Mouse (Mus musculus): ENCODE measurements at regions not wholly inside any gene's neighbourhood (a gene's known extent, or its start where the extent isn't known, plus 50 kb on each side); places are given as distances from the start of the nearest gene placed in this dataset.

- ATAC-seq (ENCODE audit: insufficient read depth): no peak
- Histone ChIP-seq H3K4me1 (replicated peaks; ENCODE audit: control insufficient read depth in 2 of 2, insufficient read depth in 2 of 2, low read length in 1 of 2) (peaks cover 0 to 4% of the 10 kb centered on the region in 2 experiments; a peak in 1 of 4 replicates), H3K9ac (replicated peaks) (no peak overlapping the region), H3K36me3 (replicated peaks; ENCODE audit: control insufficient read depth, insufficient read depth, low read depth) (no peaks in the 10 kb centered on the region), H3K27me3 (ENCODE audit: control insufficient read depth, insufficient read depth, low read length) (no peaks in the 10 kb centered on the region), H3K27ac (no peak overlapping the region), H3K4me3 (ENCODE audit: insufficient read depth in 1 of 2, low read depth in 2 of 2, low read length in 2 of 2) (no peak overlapping the region), H3K9me3 (ENCODE audit: control insufficient read depth, low read length) (no peaks in the 10 kb centered on the region), H3K4me2 (ENCODE audit: low read depth) (no peak overlapping the region)
- no peak for DNase-seq (ENCODE audit: low read depth in 3 of 3, low spot score in 3 of 3)
- TF ChIP-seq EP300 (IDR thresholded peaks at IDR 0.05; ENCODE audit: low read depth): no peak
- no peak for TF ChIP-seq CTCF (IDR thresholded peaks at IDR 0.05; ENCODE audit: low read depth)
- whole genome bisulfite sequencing (ENCODE audit: insufficient replicate concordance): 58% methylated on average over 4 of the region's 4 CpGs
These were observed 246.1 kb upstream of the Cadm1 start for GRCm38 (mm10) chr9:47283746-47284455.

GRCm38 (mm10) chr9:47286930-47287722 lies 242.8 kb upstream of the Cadm1 start:
- TF ChIP-seq EP300 (IDR thresholded peaks at IDR 0.05; ENCODE audit: low read depth): no peak
- no peak for TF ChIP-seq CTCF (IDR thresholded peaks at IDR 0.05; ENCODE audit: low read depth)
- Histone ChIP-seq H3K4me3 (ENCODE audit: insufficient read depth in 1 of 2, low read depth in 2 of 2, low read length in 2 of 2) (no peak overlapping the region), H3K27me3 (ENCODE audit: control insufficient read depth, insufficient read depth, low read length) (no peaks in the 10 kb centered on the region), H3K4me1 (replicated peaks; ENCODE audit: control insufficient read depth in 2 of 2, insufficient read depth in 2 of 2, low read length in 1 of 2) (peaks cover 0 to 4% of the 10 kb centered on the region in 2 experiments; a peak in 1 of 4 replicates), H3K27ac (no peak overlapping the region), H3K9me3 (ENCODE audit: control insufficient read depth, low read length) (no peaks in the 10 kb centered on the region), H3K9ac (replicated peaks) (no peak overlapping the region), H3K4me2 (ENCODE audit: low read depth) (no peak overlapping the region), H3K36me3 (replicated peaks; ENCODE audit: control insufficient read depth, insufficient read depth, low read depth) (no peaks in the 10 kb centered on the region)
- DNase-seq (ENCODE audit: low read depth in 3 of 3, low spot score in 3 of 3) (no peak), ATAC-seq (ENCODE audit: insufficient read depth) (no peak)
- WGBS (ENCODE audit: insufficient replicate concordance): 64% methylated on average over 9 of the region's 9 CpGs

GRCm38 (mm10) chr9:47288587-47289199 lies 241.3 kb upstream of the Cadm1 start:
- ATAC-seq (ENCODE audit: insufficient read depth): no peak
- no peaks in the 10 kb centered on the region for H3K36me3 ChIP-seq (replicated peaks; ENCODE audit: control insufficient read depth, insufficient read depth, low read depth)
- H3K4me2 ChIP-seq (ENCODE audit: low read depth): no peak overlapping the region
- 51% methylated on average over 7 of the region's 7 CpGs for WGBS (ENCODE audit: insufficient replicate concordance)
- no peak overlapping the region for H3K27ac ChIP-seq
- no peak overlapping the region for H3K9ac ChIP-seq (replicated peaks)
- no peak for DNase-seq (ENCODE audit: low read depth in 3 of 3, low spot score in 3 of 3)
- H3K9me3 ChIP-seq (ENCODE audit: control insufficient read depth, low read length): no peaks in the 10 kb centered on the region
- no peak overlapping the region for H3K4me3 ChIP-seq (ENCODE audit: insufficient read depth in 1 of 2, low read depth in 2 of 2, low read length in 2 of 2)
- no peaks in the 10 kb centered on the region for H3K27me3 ChIP-seq (ENCODE audit: control insufficient read depth, insufficient read depth, low read length)
- TF ChIP-seq CTCF (IDR thresholded peaks at IDR 0.05; ENCODE audit: low read depth): peak; percentile 14; the same call in 1 of the 2 replicates
- TF ChIP-seq EP300 (IDR thresholded peaks at IDR 0.05; ENCODE audit: low read depth): no peak
- peaks cover 0 to 4% of the 10 kb centered on the region in 2 experiments; a peak in 1 of 4 replicates for H3K4me1 ChIP-seq (replicated peaks; ENCODE audit: control insufficient read depth in 2 of 2, insufficient read depth in 2 of 2, low read length in 1 of 2)

GRCm38 (mm10) chr9:47300633-47301032 lies 229.3 kb upstream of the Cadm1 start:
- no peak overlapping the region for H3K4me2 ChIP-seq (ENCODE audit: low read depth)
- no peaks in the 10 kb centered on the region for H3K9me3 ChIP-seq (ENCODE audit: control insufficient read depth, low read length)
- H3K36me3 ChIP-seq (replicated peaks; ENCODE audit: control insufficient read depth, insufficient read depth, low read depth): no peaks in the 10 kb centered on the region
- H3K9ac ChIP-seq (replicated peaks): no peak overlapping the region
- no peaks in the 10 kb centered on the region for H3K27me3 ChIP-seq (ENCODE audit: control insufficient read depth, insufficient read depth, low read length)
- H3K27ac ChIP-seq: no peak overlapping the region
- no peaks in the 10 kb centered on the region for H3K4me1 ChIP-seq (replicated peaks; ENCODE audit: control insufficient read depth in 2 of 2, insufficient read depth in 2 of 2, low read length in 1 of 2)
- TF ChIP-seq EP300 (IDR thresholded peaks at IDR 0.05; ENCODE audit: low read depth): no peak
- TF ChIP-seq CTCF (IDR thresholded peaks at IDR 0.05; ENCODE audit: low read depth): no peak
- H3K4me3 ChIP-seq (ENCODE audit: insufficient read depth in 1 of 2, low read depth in 2 of 2, low read length in 2 of 2): no peak overlapping the region
- ATAC-seq (ENCODE audit: insufficient read depth) (no peak), DNase-seq (ENCODE audit: low read depth in 3 of 3, low spot score in 3 of 3) (no peak)
- 29% methylated on average over 1 of the region's 1 CpGs for WGBS (ENCODE audit: insufficient replicate concordance)
